Mouse (Mus musculus) hematopoietic stem cell, adult 5-6 weeks (primary cell): Measurements from ENCODE around the gene Mrpl57. TPM values are rescaled to one million over a fixed set of nuclear protein-coding genes. Genes with fewer than 3 reads are reported as not detected.
"Not testable (repeated sequence)": the region's sequence is repeated elsewhere in the genome, so short reads cannot be mapped to it uniquely, and the experiment has no call there.

Experiments used
- ATAC-seq, 2 experiments: fragments of 125-278 bp in 1 of 2; replicated peaks in 1 of 2; 2 replicates each; pipeline ENCODE4 v1.8.0; 2016 to 2017; ENCODE audit warnings: inconsistent platforms in 2 of 2, mild to moderate bottlenecking in 2 of 2, moderate number of reproducible peaks in 2 of 2, low read depth in 1 of 2, moderate TSS enrichment in 1 of 2; ENCODE audit not compliant: low FRiP score in 2 of 2, poor library complexity in 2 of 2, severe bottlenecking in 2 of 2, insufficient read depth in 1 of 2, low TSS enrichment in 1 of 2
- total RNA-seq: library from RNA; stranded (forward); fragments of 172-1452, 232-1000 nt; gene quantifications from 2 replicates; pipeline ENCODE4 v1.2.3, GENCODE M21; 2017

Gene Mrpl57
- total RNA-seq, 1 experiment from 2014 or later = 28.4 TPM

DNA sequence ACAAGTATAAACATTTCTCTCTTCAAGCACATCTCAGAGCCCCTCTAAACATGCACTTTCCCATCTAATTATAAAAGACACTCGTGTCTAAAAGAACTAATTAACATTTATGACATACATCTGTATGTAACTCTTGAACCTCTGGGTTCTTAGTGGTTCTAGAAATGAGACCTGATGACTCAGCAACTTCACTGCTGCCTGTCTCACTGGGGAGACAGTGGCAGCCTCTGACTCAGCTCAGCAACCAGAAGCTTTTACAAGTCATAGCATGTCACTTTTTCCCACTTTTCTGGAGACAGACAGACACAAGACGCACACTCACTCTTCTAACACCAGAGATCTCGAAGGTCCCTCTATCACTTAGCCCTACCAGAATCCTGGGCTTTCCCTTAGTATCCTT lies 24.3 kb downstream of the Mrpl57 start:
- no peak; a peak in 1 of 4 replicates for ATAC-seq

DNA sequence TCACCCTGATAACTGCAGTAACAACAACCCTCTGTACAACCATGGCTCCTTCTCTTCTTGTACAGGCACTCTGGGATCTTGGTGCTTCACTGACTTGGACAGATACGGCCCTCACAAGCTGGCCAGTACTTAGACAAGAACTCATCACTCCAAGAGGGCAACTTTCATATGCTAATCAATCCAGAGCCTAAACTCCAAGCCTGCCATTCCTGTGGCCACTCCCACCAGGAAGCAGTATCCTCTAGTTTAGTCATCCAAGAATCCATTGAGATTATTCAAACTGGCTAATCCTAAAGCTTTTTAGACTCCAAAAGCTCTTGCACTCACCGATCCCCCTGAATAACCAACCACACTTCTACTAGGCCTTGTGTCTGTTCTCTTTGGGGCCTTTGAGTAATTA lies 26.9 kb downstream of the Mrpl57 start:
- ATAC-seq = no peak

DNA sequence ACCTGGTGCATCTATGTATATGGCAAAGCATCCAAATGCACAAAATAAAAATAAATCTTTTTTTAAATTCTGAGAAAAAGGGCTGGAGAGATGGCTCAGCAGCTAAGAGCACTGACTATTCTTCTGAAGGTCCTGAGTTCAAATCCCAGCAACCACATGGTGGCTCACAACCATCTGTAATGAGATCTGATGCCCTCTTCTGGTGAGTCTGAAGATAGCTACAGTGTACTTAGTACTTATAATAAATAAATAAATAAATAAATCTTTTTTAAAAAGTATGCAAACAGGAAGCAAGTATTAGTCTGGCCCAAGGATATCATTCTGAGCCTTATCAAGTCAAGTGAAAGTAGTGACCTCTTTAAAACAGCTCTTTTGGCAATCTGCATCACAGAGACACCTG lies 30.0 kb downstream of the Mrpl57 start:
- not testable (repeated sequence) for ATAC-seq

DNA sequence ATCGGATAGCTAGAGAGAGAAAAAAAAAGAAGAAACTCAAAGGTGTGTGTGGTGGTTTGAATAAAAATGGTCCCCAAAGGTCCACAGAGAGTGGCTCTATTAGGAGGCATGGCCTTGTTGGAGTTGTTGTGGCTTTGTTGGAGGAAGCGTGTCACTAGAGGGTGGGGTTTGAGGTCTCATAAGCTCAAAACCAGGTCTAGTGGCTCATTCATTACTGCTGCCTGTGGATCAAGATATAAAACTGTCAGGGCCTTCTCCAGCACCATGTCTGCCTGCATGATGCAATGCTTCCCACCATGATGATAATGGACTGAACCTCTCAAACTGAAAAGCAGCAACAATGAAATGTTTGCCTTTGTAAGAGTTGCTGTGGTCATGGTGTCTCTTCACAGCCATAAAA lies 32.6 kb downstream of the Mrpl57 start:
- no peak for ATAC-seq

DNA sequence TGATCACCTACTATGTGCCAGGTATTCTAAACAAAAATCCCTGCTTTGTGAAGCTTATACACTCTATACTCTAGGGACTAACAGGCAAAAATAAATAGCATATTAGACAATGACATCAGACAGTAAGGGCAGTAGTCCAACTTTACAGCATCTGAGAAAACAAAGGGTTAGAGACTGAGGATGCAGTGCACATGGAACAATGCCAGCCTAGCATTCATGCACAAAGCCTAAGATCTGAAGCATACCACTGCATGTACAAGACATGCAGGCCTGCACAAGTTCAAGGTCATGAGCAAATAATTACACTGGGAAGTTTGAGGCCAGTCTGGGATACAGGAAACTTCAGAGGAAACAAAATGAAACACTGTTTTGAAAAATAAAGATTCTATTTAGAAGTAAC lies 33.5 kb downstream of the Mrpl57 start:
- ATAC-seq = no peak

DNA sequence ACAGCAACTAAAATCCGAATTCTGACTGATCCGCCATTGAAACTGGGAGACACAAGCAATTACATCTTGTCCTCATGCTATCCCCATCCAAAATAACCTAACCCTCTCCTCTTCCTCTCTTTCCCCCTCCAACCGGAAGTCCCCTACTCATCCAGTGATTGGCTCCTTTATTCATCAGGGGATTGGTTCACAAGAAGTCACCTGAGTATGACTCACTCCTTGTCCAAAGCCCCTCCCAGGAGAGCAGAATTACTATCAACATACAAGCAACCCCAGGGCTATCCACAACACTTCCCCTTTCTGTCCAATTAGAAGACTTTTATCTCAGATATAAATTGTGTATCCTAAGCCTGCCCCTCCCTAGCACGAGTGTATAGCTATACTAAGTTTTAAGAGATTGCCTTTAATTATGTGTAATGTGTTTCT lies 36.0 kb downstream of the Mrpl57 start:
- 0 out of 4 replicates have a peak, but pooled peaks of 1 of the 2 experiments have one; percentile 27 for ATAC-seq

DNA sequence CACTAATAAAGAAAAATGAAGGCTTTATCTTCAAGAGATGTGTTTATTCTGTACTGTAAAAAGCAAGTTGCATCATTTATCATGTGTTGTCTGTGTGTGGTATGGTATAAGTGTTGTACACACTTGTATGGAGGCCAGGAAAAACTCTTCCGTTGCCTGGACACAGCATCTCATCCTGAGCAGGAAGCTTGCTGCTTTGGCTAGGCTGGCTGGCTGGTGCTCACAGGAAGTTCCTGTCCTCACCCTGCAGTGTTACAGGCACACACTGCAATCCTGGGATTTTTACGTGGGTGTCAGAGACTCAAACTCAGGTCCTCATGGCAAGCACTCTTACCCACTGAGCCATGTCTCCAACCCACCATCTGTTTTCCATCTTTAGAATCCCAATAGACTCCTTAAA lies 37.1 kb downstream of the Mrpl57 start:
- ATAC-seq = no peak

DNA sequence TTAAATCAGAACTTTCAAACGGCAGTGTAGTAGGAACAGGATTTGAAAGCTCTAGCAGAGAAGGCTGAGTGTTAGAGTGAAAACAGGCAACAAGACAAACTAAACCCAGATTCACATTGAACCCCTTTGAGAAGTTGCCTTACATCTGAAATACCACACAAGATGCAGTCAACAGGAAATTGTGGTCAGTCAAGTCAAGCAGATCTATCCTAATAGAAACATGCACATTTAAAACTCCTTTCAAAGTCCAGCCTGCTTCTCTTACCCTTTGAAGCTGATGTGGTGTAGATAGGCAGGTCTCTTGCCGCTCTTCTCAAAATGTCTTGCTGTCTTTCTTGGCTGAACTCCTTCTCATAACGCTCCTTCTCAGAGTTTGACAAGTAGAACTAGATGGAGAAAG lies 39.2 kb downstream of the Mrpl57 start:
- ATAC-seq = no peak

DNA sequence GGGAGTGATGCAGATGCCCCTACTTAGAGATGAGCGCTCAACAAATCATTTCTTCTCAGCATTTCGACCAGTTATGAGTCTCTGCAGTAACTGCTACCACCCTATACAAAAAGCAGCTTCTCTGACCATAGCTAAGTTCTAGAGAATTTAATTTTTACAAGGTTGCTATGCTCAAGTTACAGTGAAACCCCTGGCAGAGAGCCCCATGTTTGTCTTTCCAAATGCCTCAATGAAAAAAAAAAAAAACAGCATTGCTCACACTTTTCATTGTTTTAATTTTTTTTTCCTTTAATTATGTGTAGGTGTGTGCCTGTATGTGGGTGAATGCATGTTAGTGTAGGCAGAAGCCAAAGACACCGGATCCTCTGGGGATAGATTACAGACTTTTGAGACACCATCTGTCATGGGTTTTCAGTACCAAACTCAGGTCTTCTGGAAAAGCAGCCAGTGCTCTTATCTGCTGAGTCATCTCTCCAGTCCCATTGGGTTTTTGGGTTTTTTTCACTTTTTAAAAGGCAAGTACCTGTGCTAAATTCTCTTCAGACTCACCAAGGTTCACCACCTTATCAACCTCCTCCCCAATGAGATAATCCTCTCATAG lies 40.7 kb downstream of the Mrpl57 start:
- no peak for ATAC-seq

DNA sequence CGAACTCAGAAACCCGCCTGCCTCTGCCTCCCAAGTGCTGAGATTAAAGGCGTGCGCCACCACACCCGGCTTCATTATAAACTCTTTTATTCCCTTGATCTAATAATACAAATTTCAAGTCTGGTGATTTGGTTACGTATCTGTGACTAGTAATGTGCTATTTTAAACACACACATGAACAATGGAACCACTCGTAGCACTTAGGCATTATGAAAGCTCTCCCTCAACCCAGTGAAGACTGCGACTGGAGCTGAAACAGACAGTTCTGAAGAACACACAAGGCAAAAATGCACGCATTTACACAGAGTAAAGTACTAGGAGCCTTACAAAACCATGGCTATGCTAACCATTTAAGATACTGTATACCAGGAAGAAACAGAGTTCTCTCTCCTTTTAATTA lies 51.9 kb downstream of the Mrpl57 start:
- ATAC-seq = no peak

Other genes starting within 250 kb of the Mrpl57 start
- 38.5 and 39.5 TPM in 2 replicates for gene Xpo4, start 160.8 kb upstream of the Mrpl57 start, total RNA-seq
- not detected in 2 replicates for gene Gm49361, start 80.1 kb upstream of the Mrpl57 start, total RNA-seq
- gene Lats2, start 67.8 kb upstream of the Mrpl57 start, total RNA-seq = 13.1 and 14.6 TPM in 2 replicates
- gene Sap18, start 28.1 kb upstream of the Mrpl57 start, total RNA-seq = 43.7 and 52.1 TPM in 2 replicates
- 30.1 and 31.7 TPM in 2 replicates for gene Ska3, start within 50 bp of the Mrpl57 start, total RNA-seq
- gene Zdhhc20, start 64.0 kb downstream of the Mrpl57 start, total RNA-seq = 43.2 and 51.2 TPM in 2 replicates
- gene Micu2, start 173.0 kb downstream of the Mrpl57 start, total RNA-seq = 90.1 and 101 TPM in 2 replicates
- gene Fgf9, start 244.3 kb downstream of the Mrpl57 start, total RNA-seq = not detected in 2 replicates